Mouse (Mus musculus) E14TG2a.4 (cell line): ENCODE measurements at regions not wholly inside any gene's neighbourhood (a gene's known extent, or its start where the extent isn't known, plus 50 kb on each side); places are given as distances from the start of the nearest gene placed in this dataset.

ENCODE experiments used
- CTCF ChIP-seq: conservative IDR thresholded peaks from 2 replicates; pipeline ENCODE4 v1.5.1; 2014; ENCODE audit warnings: low read length
- NANOG ChIP-seq: IDR thresholded peaks from 2 replicates; pipeline ENCODE4 v1.6.1; 2014; ENCODE audit warnings: borderline replicate concordance, low read length, mixed read lengths

GRCm38 (mm10) chr14:15075877-15076276 lies 272.7 kb downstream of the Nek10 start:
- TF ChIP-seq CTCF = no peak
- no peak for TF ChIP-seq NANOG
